Mouse (Mus musculus) ovary, postnatal 10 days (tissue): ENCODE results near the gene Tmem234.
A peak's percentile ranks its signal among the peaks of the same experiment; 100 is the strongest.
"Not testable (repeated sequence)": the region's sequence is repeated elsewhere in the genome, so short reads cannot be mapped to it uniquely, and the experiment has no call there.

Experiments used
- DNase-seq: peaks from one replicate; pipeline ENCODE4 v3.0.0; 2022; ENCODE audit warnings: low spot score

The Tmem234 gene

DNA sequence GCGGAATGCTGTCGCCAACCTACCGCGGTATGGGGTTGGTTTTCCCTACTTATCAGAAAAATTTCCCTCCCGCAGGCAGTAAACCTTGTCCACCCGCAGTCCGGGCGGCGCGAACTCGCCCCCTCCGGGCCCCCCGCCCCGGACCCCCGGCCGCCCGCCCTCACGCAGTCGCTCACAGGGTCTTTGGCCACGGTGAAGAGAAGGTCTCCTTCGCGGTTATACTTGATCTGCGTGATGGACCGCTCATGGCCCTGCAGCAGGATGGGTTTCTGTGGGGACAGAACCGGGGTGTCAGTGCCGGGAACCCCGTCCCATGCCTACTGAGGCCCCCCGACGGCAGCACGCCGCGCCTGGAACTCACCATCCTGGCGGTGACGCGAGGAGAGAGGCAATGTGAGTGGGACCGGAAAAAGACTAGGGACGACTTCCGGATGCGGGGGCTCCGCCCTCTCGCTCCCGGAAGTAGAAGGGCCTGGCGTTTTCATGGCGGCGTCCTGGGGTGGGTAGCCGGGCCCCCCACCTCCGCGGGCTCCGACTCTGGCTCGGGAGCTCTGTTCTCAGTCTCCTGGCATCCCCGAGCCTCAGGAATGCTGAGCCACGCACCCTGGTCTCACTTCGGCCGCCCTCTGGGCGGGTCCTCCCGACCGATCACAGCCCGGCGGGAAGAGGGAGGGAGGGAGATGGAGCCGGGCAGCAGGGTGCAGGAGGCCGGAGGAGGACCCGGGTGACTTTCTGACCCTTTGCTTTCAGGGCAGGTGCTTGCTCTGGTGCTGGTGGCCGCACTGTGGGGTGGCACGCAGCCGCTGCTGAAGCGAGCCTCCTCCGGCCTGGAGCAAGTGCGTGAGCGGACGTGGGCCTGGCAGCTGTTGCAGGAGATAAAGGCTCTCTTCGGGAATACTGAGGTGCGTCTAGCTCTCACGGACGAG, at the start of gene Tmem234, which contains the start of gene Eif3i:
Gene Tmem234 (plus strand): TSS at position 436 of the 926 bp plus-strand sequence.
Gene Eif3i (minus strand): TSS at position 416 of the 926 bp plus-strand sequence.
- DNase-seq = peak; percentile 63

DNA sequence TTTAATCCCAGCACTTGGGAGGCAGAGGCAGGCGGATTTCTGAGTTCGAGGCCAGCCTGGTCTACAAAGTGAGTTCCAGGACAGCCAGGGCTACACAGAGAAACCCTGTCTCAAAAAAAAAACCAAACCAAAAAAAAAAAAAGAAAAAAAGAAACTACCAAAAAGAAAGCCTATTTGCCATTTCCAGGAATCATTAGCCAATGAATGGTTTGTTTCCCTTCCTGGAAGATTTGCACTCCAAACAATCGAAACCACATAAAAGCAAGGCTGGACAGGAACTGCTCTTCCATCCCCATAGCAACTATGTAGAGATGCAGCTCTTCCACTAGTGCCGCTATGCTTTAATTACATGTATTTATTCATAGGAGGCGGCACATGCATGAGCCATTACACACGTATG, 46.0 kb upstream of the Tmem234 start:
- not testable (repeated sequence) for DNase-seq

DNA sequence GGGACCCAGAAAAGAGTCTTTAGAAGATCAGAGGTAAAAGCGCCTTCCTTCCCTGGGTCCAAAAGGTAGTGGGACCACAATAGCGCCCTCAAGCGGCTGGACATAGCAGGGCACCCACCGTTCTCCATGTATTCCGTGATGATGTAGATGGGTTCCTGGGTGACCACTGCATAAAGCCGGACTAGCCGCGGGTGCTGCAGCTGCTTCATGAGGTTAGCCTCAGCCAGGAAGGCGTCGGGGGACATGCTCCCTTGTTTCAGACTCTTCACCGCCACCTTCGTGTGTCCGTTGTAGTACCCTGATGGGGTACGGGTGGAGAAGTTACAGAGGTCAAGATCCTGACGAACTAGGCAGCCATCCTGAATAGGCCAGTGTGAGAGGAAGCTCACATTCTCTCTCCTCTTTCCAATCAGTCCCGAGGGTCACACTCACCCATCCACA, 45.0 kb upstream of the Tmem234 start:
- DNase-seq = peak; percentile 41

DNA sequence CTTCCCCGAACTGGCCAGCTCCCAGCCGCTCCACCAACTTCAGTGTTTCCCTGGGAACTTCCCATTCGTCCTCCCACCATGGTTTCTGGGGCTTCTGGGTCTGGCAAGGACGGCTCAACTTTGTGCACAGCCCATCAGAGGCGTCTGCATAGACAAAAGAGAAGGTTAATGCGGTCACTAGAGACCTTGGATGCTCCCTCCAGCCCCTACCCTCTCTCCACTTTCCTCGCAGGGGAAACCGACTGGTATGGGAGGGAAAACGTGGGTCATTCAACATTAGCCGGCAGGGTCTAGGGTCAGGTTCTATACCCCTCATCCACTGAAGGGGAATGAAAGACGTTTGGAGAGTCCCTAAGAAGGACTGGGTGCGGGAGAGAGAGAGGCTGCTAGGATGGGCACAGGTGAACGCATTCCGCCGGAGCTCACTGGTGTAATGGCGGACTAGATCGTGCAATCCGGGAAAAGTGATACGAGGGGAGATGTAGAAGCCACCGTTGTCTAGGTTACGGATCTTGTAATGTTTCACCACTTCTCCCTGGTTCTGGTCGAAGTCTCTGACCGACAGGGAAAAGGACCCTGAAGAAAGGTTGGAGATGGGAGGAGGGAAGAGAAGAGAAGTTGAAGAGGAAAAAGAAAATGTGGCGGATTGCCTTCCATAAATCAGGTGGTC, 44.5 kb upstream of the Tmem234 start:
- DNase-seq = peak; percentile 21

DNA sequence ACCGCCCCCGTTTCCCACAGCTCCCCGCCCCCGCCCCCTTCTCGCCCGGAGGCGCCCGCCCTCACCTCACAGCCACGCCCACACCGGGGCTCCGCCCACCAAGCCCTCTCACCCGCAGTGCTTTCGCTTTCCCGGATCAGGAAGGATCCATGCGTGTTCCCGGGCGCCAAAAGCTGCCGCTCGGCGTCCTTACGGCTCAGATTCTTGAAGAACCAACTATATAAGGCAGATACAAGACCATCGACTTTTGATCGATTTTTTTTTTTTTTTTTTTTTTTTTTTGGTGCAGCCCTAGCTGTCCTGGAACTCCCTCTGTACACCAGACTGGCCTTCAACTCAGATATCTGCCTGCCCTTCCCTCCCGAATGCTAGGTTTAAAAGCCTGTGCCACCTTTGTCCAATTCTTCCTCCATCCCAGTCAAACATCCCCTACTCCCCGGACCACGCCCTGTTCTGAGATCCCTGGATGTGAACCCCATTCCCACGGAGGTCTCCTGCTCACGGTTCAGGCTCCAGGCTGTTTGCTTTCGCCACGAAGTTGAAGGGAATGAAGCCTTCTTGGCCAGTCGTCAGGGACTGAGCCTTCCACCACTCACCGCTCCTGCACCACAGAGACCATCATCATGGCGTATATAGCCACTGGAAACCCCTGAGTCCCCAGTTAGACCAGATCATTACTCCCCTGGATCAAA, 43.8 kb upstream of the Tmem234 start:
- DNase-seq = peak; percentile 66

DNA sequence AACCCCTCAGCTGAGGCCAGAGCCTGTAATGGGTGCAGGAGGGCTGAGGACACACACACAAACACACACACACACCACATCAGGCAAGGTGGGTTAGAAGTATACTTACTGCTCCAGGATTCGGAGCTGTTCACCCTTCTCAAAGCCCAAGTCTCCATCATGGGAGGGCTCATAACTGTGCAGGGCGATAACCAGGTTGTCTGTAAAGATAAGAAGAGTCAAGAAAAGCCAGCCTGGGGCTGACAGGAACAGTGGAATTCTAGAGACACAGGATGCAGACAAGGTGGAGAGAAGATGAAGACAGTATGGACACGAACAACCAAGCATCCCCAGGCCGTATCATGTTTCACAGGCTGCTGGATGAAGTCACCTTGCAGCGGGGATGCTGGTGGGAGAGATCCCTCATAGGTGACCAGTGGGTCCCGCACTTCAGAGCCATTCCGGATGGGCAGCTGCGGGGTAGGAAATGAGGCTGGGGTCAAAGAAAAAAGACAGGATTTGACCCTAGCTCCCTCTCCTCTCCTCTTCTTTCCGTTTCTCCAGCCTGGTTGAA, 43.1 kb upstream of the Tmem234 start:
- DNase-seq = no peak

DNA sequence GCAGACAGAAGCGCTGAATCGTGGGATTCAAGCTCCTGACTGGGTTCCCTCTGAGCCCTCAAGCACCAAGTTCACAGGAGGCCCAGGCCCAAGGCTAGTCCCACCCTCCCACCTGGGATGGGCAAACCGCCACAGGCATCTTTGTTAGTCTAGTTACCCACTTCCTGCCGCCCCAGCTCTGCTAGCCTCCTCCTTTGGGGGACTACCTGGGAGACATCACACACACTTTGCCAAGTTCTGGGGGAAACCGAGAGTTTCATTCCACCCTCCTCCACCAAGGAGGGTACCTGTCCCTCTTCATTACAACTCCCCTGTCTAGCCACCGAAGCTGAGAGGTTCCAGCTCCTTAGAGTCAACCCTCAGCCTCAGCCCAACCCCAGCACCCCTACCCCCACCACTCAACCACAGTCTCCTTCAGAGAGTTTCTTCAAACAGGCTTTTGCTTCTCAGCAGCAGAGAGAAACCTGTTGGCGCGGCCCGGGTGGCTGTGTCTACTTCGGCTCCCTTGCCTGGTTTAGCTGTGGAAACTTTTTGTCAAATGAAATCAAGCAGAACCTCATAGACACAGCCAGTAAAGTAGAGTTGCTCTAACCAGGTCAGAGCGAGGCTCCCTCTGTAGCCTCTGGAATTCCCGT, 42.0 kb upstream of the Tmem234 start:
- no peak for DNase-seq

DNA sequence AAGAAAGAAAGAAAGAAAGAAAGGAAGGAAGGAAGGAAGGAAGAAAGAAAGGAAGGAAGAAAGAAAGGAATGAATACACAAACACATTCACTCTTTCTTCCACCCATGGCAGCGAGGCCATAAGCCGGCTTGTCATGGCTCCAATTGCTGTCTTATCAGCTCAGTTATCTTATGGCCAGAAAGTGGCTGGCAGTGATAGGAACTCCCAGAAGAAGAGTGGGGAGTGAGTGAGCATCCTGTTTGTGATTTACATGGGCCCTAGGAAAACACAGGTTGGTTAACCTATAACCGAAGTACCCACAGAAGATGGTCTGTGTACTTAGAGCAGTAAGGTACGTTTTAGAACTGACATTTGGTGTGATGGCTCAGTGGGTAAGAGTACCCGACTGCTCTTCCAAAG, 39.3 kb upstream of the Tmem234 start:
- no peak for DNase-seq

DNA sequence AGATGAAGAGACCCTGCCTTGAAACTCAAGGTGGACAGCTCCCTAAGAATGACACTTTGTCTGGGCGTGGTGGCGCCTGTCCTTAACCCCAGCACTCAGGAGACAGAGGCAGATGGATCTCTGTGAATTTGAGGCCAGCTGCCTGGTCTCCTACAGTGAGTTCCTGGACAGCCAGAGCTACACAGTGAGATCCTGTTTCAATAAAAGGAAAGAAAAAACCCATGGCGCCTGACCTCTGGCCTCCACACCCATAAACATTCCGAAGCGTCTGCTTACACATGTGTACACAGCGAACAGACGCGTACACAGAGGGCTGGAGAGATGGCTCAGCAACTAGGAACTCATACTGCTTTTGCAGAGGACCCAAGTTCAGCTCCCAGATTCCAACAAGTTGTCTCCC, 36.8 kb upstream of the Tmem234 start:
- DNase-seq = no peak

DNA sequence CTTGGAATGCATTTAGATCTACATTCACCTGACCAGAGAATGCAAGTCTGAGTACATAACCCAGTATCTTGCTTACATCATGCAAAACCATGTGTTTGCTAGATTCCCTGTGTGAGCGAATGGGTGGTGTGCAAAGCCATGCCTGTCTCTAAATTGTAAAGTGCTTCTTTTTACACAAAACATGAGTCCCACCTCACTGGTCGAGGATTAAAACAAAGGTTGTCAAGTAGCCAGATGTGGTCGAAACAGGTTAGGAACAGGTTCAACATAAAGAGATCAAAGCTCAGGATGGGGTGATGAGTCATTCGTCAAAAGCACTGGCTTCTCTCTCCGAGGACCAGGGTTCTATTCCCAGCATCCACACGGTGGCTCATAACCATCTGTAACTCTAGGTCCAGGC, 35.3 kb upstream of the Tmem234 start:
- no peak for DNase-seq

DNA sequence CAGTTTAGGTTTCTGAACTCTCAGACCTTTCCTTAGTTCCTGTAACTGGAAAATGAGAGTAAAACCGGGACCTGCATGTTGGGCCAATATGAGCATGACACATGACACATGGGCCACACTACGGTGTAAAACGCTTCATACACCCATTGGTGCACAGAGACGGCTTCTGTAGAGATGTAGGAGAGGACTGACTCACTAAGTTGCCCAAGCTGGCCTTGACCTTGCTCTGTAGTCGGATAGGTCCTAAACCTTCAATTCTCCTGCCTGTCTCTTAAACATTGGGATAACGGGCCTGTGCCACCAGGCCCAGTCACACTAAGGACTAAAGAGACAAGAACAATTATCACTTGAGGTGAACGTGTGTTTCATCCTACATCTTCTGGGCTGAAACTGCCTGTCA, 32.1 kb upstream of the Tmem234 start:
- DNase-seq = no peak

DNA sequence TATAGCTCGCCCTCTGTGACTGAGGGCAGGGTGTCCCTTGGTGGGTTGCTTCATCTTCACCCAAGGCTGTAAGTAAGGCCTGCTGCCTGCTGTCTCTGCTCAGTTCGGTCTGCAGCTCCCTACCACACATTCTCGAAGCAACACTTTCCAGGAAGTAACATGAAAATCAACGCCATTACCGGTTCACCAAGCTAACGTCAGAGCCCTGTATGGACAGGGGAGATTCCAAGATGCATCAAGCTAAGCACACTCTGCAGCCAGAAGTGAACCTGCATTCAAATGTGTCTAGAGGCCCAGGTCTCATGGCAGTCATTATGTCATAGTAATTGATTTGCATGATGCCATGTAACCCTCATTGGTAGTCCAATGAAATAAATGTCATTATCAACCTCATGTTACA, 30.4 kb upstream of the Tmem234 start:
- no peak for DNase-seq

DNA sequence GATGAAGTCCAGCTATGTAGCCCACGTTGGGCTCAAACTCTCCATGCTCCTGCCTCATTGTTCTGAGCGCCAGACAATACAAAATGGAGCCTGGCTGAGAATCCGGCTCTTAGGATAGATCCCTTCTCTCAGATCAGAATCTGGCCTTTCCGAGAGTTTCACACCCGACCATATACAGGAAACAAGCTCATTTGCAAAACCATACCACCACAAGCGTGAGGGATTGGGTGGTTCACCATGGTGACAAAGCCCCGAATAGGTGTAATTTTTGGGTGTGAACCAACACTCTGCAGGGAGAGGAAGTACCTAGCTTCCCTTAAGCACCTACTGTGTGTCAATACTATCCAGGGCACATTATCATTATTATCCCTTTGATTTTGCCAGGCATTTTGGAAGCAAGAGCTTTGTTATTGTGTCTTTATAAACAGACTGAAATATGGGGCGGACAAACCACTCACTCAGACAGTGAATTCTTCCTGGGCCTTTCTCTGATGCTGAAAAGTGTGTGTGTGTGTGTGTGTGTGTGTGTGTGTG, 28.9 kb upstream of the Tmem234 start:
- no peak for DNase-seq

DNA sequence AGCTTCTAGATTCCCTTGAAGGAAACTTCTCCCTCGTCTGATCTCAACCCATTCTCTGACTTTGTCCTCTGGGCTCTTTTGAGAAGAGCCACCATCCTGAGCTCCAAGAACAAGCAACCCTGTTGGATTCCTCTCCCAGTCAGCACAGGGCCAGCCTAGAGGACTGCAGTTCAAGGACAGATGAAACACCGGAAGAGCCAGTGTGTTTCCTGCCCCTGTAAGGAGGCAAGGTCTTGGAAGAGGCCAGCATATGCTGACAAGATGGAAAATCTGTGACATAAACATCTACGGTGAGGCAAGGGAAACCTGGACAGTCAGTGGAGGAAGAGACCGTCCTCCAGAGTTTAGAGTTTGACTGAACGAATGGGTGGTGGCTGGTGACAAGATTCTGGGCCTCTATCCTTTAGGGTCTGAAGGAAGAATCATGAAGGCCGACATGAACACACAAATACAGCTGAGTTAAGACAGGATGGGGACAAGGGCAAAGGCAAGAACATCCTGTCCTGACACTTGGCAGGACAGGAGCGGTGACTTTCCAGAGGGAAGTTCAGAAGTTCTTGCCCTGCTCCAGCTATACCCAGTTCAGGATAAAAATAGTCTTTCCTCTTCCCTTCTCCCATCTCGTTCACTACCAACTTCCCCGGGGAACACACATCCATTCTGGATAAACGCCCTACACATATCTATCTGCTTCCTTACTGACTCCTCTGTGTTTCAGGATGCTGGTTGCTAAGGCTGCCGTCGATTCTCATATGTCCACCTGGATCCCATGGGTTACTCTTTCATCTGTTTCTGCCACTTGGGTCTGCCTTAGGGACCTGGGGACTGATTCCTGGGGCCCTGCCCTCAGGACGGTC, 28.0 kb upstream of the Tmem234 start:
- DNase-seq = no peak

DNA sequence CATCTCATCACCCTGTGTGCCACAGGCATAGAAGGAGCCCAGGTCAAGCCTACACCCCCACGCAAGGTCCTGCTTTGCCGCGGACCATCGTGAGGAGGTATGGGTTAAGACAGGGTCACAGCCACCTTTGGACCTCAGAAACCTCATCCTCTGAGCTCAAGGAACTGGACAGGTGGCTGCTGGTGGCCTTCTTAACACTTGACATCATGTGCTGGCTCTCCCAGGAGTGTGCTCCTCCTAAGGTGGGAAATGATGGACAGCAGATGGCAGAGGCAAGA, 27.4 kb upstream of the Tmem234 start:
- no peak for DNase-seq

DNA sequence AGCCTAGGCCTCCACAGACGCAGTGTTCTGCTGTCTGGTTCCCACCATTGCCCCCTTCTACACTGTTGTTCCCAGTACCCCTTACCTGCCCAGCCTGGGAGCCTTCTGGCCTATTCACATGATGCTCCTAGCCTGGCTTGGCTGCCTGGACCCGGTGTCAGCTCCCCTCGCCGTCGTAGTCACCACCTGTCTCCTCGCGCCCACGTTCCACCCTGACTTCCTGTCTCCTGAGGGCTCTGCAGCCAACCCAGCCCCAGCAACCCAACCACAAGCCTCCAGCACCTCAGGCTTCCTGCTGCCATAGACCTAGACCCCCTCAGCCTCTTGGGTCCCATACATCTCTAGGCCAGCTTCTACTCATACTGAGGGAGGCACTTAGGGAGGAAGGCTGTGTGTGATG, 27.0 kb upstream of the Tmem234 start, which contains the start of gene Lck:
Gene Lck (minus strand): TSS at position 212 of the 400 bp plus-strand sequence.
- DNase-seq = no peak

DNA sequence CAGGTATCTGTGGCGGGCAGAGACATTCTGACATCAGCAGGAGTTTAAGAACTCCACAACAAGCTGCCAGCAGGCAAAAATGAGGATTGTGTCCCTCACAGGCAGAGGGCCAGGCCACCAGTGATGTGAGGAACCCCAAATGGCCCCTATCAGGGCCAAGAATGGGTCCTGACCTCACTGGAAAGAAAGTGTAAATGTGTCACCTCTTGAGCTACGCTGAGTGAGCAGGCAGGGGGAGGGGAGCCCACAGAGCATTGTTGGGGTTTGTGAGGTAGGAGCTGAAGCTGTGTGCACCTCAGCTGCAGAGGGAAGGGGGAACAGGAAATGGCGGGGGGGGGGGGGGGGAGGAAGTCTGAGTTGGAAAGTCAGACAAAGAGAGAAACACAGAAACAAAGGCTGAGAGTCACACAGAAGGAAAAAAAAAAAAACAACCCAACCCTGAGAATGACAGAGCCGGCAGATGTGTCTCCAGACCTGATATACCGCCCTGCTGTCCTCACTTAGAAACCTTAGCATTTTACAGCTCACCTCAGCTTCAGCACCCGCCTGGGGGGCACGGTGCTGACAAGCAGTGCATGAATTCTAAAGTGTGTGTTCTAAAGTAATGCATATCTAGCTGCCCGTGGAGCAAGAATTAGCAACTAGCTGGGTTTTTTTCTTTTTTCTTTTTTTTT, 25.2 kb upstream of the Tmem234 start:
- no peak for DNase-seq

DNA sequence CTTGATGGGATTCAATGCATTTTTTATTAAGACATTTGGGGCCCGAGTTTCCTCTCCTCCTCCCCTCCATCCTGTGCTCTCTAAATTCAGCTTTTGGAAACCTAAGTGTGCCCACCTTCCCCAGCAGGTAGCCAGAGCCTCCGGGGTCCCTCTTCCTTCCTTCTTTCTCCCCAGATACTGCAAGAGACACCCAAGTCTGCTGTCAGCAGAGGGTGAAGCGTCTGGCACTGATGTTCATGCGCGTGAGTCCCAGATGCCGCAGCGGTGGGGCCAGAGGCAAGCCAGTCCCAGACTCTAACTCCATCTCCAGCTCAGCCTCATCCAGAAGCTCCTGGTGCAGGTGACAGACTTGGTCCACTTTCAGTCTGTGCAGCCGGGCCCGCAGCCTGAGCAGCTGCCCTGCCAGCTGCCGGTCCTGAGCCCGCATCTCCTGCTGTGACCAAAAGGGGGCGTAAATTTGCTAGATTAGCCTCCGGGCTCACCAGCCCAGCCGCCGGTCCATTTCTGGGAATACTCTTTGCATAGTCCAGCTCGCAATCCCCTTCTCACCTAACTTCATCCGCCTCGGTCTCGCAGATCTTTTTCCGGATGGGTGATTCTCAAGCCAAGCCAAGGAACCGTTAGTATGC, 23.5 kb upstream of the Tmem234 start:
- DNase-seq = peak; percentile 48

DNA sequence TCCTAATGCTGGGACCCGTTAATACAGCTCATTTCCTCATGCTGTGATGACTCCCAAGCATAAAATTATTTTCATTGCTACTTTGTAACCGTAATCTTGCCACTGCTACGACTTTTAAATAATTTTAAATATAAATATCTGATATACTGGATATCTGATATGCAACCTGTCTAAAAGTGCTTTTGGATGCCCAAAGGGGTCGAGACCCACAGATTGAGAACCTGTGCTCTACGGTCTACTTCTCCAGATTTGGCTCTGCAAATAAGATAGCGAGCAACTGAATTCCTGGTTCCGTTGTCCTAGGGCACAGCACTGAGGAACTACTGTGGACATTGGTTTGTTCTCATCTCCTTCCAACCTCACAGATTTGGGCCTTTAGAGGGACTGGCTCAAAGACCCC, 22.8 kb upstream of the Tmem234 start:
- no peak for DNase-seq

DNA sequence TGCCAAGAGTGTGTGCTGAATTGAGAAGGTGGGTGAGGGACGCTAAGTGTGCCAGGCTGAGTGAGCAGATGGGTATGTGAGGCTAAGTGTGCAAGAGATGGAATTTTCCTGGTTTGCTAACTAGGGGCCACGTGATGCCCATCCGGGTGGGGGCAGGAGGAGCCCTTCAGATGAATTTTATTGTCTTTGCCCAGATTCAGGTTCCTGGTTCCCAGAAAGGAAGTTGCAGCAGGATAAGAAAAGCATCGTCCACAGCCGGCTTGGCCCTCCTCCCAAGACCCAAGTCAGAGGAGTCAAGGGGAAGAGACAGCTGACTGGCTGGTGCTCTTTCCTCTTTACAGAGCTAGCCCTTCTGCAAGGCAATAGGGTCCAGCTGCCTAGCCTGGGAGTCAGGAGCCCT, 22.0 kb upstream of the Tmem234 start, which contains the start of gene Fam167b:
Gene Fam167b (minus strand): TSS at position 84 of the 400 bp plus-strand sequence.
- no peak for DNase-seq
